ENCODE assay signal across 24 mouse cellular contexts in genomic region chr1:184606541-184606940, GRCm38 (mm10).
DNase-seq lines count a peak whose midpoint lies in the region; ATAC-seq and TF ChIP-seq lines count a peak whose summit lies in the region.
"Had no signal": no experiment of that assay in that cellular context is flagged by ENCODE, and none has a peak within 500 bp of the region (broad histone marks: within the 10 kb centered on the region; RNA-seq: fewer than 3 reads in every experiment).

No protein-coding gene starts in this region.

- H3K4me1 ChIP-seq in heart, embryonic 16.5 days (ENCODE audit: control insufficient read depth, insufficient read depth, low read length), result no peaks in the 10 kb centered on the region
- no peaks in the 10 kb centered on the region for H3K4me1 ChIP-seq in lung, embryonic 14.5 days (ENCODE audit: insufficient read depth)
- no peaks in the 10 kb centered on the region; the same call in 1 of the 2 replicates for H3K4me1 ChIP-seq in lung, adult 2 months (ENCODE audit: control insufficient read depth, insufficient read depth, low read length)
- H3K4me1 ChIP-seq: embryonic facial prominence, embryonic 12.5 days; embryonic facial prominence, embryonic 15.5 days; hindbrain, embryonic 15.5 days had no signal

- H3K36me3 ChIP-seq in heart, embryonic 16.5 days (ENCODE audit: control insufficient read depth, insufficient read depth), result no peaks in the 10 kb centered on the region
- no peaks in the 10 kb centered on the region for H3K36me3 ChIP-seq in lung, embryonic 14.5 days (ENCODE audit: insufficient read depth)
- H3K36me3 ChIP-seq: embryonic facial prominence, embryonic 12.5 days; embryonic facial prominence, embryonic 15.5 days; heart, embryonic 10.5 days; heart, embryonic 15.5 days; hindbrain, embryonic 12.5 days; hindbrain, embryonic 15.5 days had no signal

- ATAC-seq in heart, embryonic 16.5 days (replicated peaks; ENCODE audit: extremely low read depth, insufficient read depth, low FRiP score), result no peak
- ATAC-seq in lung, embryonic 14.5 days (ENCODE audit: insufficient read depth), result no peak
- ATAC-seq: CD4-positive, CD25-positive, alpha-beta regulatory T cell, adult 4 months; forebrain, embryonic 14.5 days; forebrain, postnatal 0 days; intestine, postnatal 0 days had no signal

- peak; percentile 15 to 23 for DNase-seq in heart, adult 9 months (ENCODE audit: low spot score in 2 of 2)
- no peak for DNase-seq in heart, postnatal 10 days
- DNase-seq in heart, postnatal 36 days, result no peak
- peak; percentile 31 for DNase-seq in lung, embryonic 14.5 days
- DNase-seq in lung, adult 2 months, result no peak
- DNase-seq: adrenal gland, adult 2 months; adrenal gland, postnatal 14 days; cerebellum, adult 11 months; cerebellum, adult 2 months; cerebellum, adult 9-11 months; cerebellum, postnatal 25 days; forebrain, postnatal 0 days; gastrocnemius, postnatal 10 days; gastrocnemius, postnatal 36 days had no signal

- intact Hi-C loops in heart, postnatal 10 days (cut with DNase I), result no loop called here
- intact Hi-C loops in heart, postnatal 36 days (cut with DNase I), result no loop called here

- H3K9ac ChIP-seq in heart, embryonic 16.5 days (ENCODE audit: low read length), result no peak overlapping the region
- H3K9ac ChIP-seq in lung, embryonic 14.5 days, result no peak overlapping the region
- H3K9ac ChIP-seq: embryonic facial prominence, embryonic 12.5 days; embryonic facial prominence, embryonic 15.5 days; forebrain, postnatal 0 days; heart, embryonic 15.5 days; hindbrain, embryonic 12.5 days; hindbrain, embryonic 15.5 days had no signal

- no peak for TF ChIP-seq POLR2A in lung, adult 2 months (IDR thresholded peaks at IDR 0.05; ENCODE audit: borderline replicate concordance, extremely low read depth, low read depth, low read length)

- 0 out of 2 replicates have a peak overlapping the region, but pooled peaks have one; percentile 10 for H3K4me2 ChIP-seq in heart, embryonic 16.5 days (ENCODE audit: low read depth, low read length)
- H3K4me2 ChIP-seq in lung, embryonic 14.5 days, result no peak overlapping the region
- H3K4me2 ChIP-seq: embryonic facial prominence, embryonic 12.5 days; embryonic facial prominence, embryonic 15.5 days; heart, embryonic 15.5 days; hindbrain, embryonic 12.5 days; hindbrain, embryonic 15.5 days had no signal

- H3K4me3 ChIP-seq in heart, embryonic 16.5 days (ENCODE audit: low read length), result no peak overlapping the region
- no peak overlapping the region for H3K4me3 ChIP-seq in lung, embryonic 14.5 days (ENCODE audit: low read depth, low read length)
- H3K4me3 ChIP-seq in lung, adult 2 months (replicated peaks; ENCODE audit: extremely low read depth, low read depth, low read length), result no peak overlapping the region
- H3K4me3 ChIP-seq: embryonic facial prominence, embryonic 12.5 days; embryonic facial prominence, embryonic 15.5 days; heart, embryonic 10.5 days; heart, embryonic 15.5 days; hindbrain, embryonic 12.5 days; hindbrain, embryonic 15.5 days had no signal

- H3K9me3 ChIP-seq in heart, embryonic 16.5 days (replicated peaks; ENCODE audit: control insufficient read depth, low read length), result no peaks in the 10 kb centered on the region
- no peaks in the 10 kb centered on the region for H3K9me3 ChIP-seq in lung, embryonic 14.5 days (ENCODE audit: low read depth, low read length)
- H3K9me3 ChIP-seq: embryonic facial prominence, embryonic 12.5 days; embryonic facial prominence, embryonic 15.5 days; heart, embryonic 10.5 days; heart, embryonic 15.5 days; hindbrain, embryonic 12.5 days; hindbrain, embryonic 15.5 days had no signal

- no peaks in the 10 kb centered on the region for H3K27me3 ChIP-seq in heart, embryonic 16.5 days (ENCODE audit: control insufficient read depth, insufficient read depth, low read length)
- H3K27me3 ChIP-seq in lung, embryonic 14.5 days (ENCODE audit: insufficient read depth, low read length), result no peaks in the 10 kb centered on the region
- H3K27me3 ChIP-seq: embryonic facial prominence, embryonic 12.5 days; embryonic facial prominence, embryonic 15.5 days; hindbrain, embryonic 12.5 days; hindbrain, embryonic 15.5 days had no signal

- WGBS in heart, embryonic 16.5 days, result 34% methylated on average over 8 of the region's 8 CpGs
- 58% methylated on average over 8 of the region's 8 CpGs for WGBS in lung, embryonic 14.5 days
- 58% methylated on average over 8 of the region's 8 CpGs for WGBS in lung, adult 2 months

- no peak overlapping the region for H3K27ac ChIP-seq in heart, embryonic 16.5 days (ENCODE audit: low read length)
- H3K27ac ChIP-seq in lung, embryonic 14.5 days (ENCODE audit: low read depth), result no peak overlapping the region
- H3K27ac ChIP-seq: embryonic facial prominence, embryonic 12.5 days; embryonic facial prominence, embryonic 15.5 days; heart, embryonic 10.5 days; heart, embryonic 15.5 days; hindbrain, embryonic 12.5 days; hindbrain, embryonic 15.5 days had no signal

- TF ChIP-seq CTCF in lung, embryonic 14.5 days (IDR thresholded peaks at IDR 0.05; ENCODE audit: low read depth), result no peak
- TF ChIP-seq CTCF in lung, adult 2 months (IDR thresholded peaks at IDR 0.05; ENCODE audit: insufficient read depth, low read length), result no peak

Comparison
In these comparisons a context has a peak if more than half of its experiments do, and no peak if none do; other contexts are left out.
1. DNase-seq: peak in heart, adult 9 months (2 of 2) and lung, embryonic 14.5 days (single experiment); none in heart, postnatal 10 days (0 of 2), heart, postnatal 36 days (0 of 2) and lung, adult 2 months (single experiment).